Mouse (Mus musculus) spleen, postnatal 10 days (tissue): ENCODE data around the gene Gm10491.
"Not testable (repeated sequence)": the region's sequence is repeated elsewhere in the genome, so short reads cannot be mapped to it uniquely, and the experiment has no call there.

Source experiments
- DNase-seq, 2 experiments: peaks; one replicate each; pipeline ENCODE4 v3.0.0; 2021 to 2022; ENCODE audit warnings: low spot score in 2 of 2

The Gm10491 gene

GRCm38 (mm10) chrX:7907735-7908134 lies at the start of gene Gm10491:
TSS of gene Gm10491 (minus strand) at chrX:7907835.
- DNase-seq: no peak

GRCm38 (mm10) chrX:7950091-7950490 lies 42.5 kb upstream of the Gm10491 start:
- no peak for DNase-seq

- peak; percentile 60 to 88 for DNase-seq
Measured at GRCm38 (mm10) chrX:7947900-7948492, 40.4 kb upstream of the Gm10491 start.

- DNase-seq: no peak
Measured at GRCm38 (mm10) chrX:7947108-7947899, 39.7 kb upstream of the Gm10491 start, which contains the start of gene Hdac6. TSS of gene Hdac6 (minus strand) at chrX:7947889.

GRCm38 (mm10) chrX:7945618-7946017 lies 38.0 kb upstream of the Gm10491 start:
- no peak for DNase-seq

GRCm38 (mm10) chrX:7937667-7938066 lies 30.0 kb upstream of the Gm10491 start:
- DNase-seq: no peak

- no peak for DNase-seq
Measured at GRCm38 (mm10) chrX:7936874-7937273, 29.2 kb upstream of the Gm10491 start.

GRCm38 (mm10) chrX:7928270-7928790 lies 20.7 kb upstream of the Gm10491 start, which contains the start of gene Eras:
TSS of gene Eras (minus strand) at chrX:7928607.
- no peak for DNase-seq

- no peak for DNase-seq
Measured at GRCm38 (mm10) chrX:7927116-7927515, 19.5 kb upstream of the Gm10491 start.

- DNase-seq: no peak
Measured at GRCm38 (mm10) chrX:7926266-7926665, 18.6 kb upstream of the Gm10491 start.

GRCm38 (mm10) chrX:7922032-7922431 lies 14.4 kb upstream of the Gm10491 start:
- no peak for DNase-seq

GRCm38 (mm10) chrX:7919601-7920383 lies 12.2 kb upstream of the Gm10491 start, which contains the start of gene Pcsk1n:
TSS of gene Pcsk1n (plus strand) at chrX:7919822.
- no peak for DNase-seq

GRCm38 (mm10) chrX:7917960-7918359 lies 10.3 kb upstream of the Gm10491 start:
- not testable (repeated sequence) for DNase-seq

GRCm38 (mm10) chrX:7915669-7916068 lies 8.0 kb upstream of the Gm10491 start:
- peak in 1 of 2 experiments; percentile 37 for DNase-seq

- no peak for DNase-seq
Measured at GRCm38 (mm10) chrX:7910473-7910872, 2.8 kb upstream of the Gm10491 start.

- not testable (repeated sequence) for DNase-seq
Measured at GRCm38 (mm10) chrX:7909242-7909641, 1.6 kb upstream of the Gm10491 start, which contains the start of gene Gm10490. TSS of gene Gm10490 (plus strand) at chrX:7909542.

- DNase-seq: no peak
Measured at GRCm38 (mm10) chrX:7904441-7904840, 3.2 kb downstream of the Gm10491 start.

- peak; percentile 72 to 92 for DNase-seq
Measured at GRCm38 (mm10) chrX:7898880-7899874, 8.5 kb downstream of the Gm10491 start, which contains the start of the genes Pqbp1 and Timm17b. TSS of gene Pqbp1 (minus strand) at chrX:7899269. TSS of gene Timm17b (plus strand) at chrX:7899357.

- peak in 1 of 2 experiments; percentile 51 for DNase-seq
Measured at GRCm38 (mm10) chrX:7898211-7898610, 9.4 kb downstream of the Gm10491 start.

GRCm38 (mm10) chrX:7883841-7884567 lies 23.6 kb downstream of the Gm10491 start, which contains the start of gene Slc35a2:
TSS of gene Slc35a2 (plus strand) at chrX:7884028.
- peak; percentile 53 to 77 for DNase-seq
